Mouse (Mus musculus): ENCODE measurements around the gene Nmnat2. TPM values are rescaled to one million over a fixed set of nuclear protein-coding genes. Genes with fewer than 3 reads are reported as not detected.

The Nmnat2 gene
- total RNA-seq, 2 experiments from 2014 or later: 2.3 to 3.8 TPM

DNA sequence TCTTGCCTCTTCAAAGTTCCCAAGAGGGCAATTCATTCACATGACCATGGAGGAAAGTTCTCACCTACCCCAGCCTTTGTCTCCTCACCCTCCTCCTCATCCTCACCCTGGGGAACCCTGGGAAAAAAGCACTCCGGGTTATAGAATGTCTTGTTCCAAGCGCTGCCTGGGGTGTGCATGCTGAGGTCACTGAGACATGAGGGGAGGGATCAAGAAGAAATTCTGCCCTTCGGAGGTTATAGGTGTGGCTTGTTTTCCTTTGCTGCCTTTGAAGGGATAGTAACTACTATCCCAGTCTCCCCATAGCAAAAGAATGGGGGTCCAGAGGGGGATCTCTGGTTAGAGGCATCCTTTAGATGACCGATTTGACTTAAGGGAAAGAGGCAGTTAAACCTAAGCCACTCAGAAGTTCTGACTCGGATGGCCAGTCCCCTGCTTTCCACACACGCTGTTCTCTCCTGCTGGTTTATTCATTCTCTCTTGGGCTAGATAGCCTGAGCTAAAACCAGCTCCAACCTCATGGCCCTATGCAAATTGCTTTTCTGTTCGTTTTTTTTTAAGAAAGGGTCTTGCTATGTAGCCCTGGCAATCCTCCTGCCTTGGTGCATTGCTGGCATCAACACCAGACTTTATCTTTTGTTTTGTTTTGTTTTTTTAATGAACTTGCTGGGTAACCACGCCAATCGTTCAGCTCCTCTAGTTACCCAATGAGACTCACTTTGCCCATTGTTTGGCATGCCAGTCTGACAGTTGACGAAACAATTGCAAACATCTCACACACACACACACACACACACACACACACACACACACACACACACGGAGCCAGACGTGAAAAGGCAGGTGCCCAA, 139.7 kb downstream of the Nmnat2 start:
- DNase-seq: no peak

DNA sequence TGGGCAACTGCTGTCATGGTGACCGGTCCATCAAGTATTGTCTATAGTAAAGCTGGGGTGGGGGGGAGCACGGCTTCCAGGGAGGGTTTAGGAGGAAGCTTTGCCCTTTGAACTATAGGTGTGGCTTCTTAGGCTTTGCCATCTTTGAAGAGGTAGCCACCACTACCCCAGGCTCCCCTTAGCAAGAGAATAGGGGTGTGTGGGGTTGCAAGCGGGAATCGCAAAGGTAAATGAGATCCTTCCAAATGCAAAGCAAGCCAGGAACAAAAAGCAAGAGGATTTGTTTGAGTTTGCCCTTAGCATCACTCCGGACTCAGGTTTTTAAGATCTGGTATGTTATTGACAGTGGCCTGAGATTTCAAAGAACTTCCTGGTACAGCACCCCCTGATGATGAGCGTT, 140.5 kb downstream of the Nmnat2 start:
- DNase-seq: no peak

DNA sequence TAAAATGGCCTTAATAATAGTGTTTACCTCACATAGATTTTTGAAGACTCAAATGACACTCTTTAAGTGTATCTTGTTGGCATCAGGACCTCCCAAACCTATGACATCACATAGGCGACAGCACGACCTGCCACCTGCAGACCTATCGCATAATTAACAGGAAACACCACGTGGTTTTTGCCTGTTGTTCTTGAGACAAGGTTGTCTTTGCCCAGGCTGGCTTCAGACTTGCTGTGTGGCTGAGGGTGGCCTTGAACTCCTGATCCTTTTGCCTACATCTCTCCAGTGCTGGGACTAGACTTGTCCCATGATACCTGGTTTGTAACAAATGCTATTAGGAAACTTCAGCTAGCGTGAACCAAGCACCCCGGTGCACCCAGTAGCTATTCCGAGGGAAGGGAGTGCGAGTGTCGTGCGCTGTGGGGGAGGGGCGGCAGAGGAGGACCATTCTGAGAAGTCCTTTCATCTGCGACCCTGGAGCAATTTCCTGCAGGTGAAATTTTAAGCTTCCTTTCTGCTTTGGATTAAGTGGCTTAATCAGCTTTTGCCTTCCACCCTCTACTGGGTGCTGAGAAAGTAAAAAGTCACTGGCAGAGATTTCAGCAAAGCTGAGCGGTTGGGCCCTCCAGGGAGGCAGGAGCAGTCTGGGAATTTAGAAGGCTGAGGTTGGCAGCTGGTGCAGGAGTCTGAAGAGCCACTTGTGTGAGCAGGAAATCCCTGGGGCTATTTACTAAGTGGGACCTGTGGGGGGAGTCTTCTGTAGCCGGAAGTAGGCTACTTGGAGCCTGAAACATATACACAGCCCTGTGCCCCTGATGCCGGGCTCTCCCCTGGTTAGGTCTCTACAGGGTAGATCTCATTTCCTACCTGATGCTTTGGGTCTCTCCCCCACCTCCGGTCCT, 141.3 kb downstream of the Nmnat2 start:
- no peak for DNase-seq

DNA sequence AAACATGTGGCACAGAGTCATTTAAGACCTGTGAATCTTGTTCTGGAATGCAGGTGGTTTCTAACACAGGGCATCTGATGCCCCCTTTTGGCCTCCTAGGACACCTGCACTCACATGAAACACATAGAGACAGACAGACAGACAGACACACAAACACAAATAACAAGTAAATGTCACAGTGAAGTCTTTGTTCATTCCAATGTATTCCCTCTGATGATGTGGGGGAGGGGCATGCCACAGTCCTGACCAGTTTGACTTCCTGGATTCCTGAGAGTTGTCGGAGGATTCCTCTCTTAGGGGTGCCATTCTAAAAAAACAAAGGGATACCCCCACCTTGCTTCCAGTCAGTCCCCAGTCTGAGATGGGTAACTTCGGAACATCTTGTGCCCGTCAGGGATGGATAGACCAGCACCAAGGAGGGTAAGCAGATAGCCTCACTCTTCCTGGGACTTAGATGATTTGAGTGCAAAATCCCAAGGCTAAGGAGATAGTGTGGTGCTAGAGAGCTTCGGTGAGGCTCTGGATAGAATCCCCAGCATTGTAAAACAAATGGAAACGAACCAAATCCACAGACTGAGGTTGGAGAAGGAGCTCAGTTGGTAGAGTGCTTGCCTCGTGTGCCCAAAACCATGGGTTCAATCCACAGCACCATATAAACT, 142.4 kb downstream of the Nmnat2 start:
- no peak for DNase-seq

DNA sequence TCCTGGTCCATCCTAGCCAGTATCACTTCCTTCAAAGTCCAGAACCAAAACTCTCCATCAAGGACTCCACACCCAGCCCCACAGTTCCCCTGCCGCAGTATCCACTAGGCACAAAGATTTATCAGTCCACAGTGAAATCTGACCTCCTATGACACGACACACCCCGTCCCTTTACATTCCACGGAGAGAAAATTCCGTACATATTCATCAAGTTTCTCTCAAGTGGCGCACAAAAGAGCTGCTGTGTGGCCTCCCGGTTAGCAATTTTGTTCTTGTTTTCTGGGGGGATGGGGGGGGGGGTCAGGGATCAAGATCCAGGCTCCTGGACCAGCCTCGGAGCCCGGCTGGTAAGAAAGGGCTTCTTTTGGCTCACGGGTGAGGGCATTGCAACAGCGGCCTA, 143.8 kb downstream of the Nmnat2 start:
- no peak for DNase-seq

DNA sequence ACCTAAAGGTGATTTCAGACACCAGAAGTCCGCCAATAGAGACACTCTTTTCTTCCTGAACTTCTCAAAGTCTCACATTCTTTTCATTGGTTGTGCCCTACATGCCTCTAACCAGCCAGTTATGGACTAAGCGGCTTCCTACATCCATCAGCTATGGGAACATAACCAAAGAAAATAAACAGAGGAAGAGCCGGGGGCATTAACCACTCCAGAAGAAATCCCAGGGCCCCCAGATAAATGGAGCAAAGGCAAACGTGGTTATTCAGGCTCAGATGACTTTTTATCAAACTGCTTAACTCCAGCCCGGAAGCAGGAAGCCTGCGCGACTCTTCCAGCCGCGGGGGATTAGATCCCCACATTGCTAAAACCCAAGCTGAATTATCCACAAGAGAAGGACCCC, 146.1 kb downstream of the Nmnat2 start:
- DNase-seq: no peak

DNA sequence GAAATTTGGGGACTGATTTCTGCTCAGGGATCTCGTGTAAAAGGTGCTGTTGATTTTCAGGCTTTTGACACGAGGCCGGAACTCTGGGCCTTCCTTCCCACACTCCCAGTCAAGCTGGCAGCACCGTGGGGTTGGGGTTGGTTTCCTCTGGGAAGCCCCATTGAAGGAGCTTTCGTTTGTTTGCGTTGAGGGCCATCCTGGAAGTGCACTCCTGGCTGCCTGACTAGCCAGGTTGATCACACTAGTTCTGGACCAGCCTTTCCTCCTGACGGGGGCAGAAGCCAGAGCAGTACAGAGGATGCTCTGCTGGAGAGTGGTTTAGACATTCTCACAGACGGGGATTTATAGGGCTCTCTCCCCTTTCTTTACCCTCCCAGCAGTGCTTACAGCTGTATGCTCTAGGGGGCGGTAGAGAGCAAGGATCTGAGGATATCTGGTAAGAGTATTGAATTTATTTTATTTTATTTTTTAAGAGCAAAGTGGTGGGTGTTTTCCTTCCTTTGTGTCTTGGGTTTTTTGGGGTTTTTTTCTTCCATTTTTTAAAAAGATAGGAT, 146.6 kb downstream of the Nmnat2 start:
- DNase-seq: peak; percentile 54

DNA sequence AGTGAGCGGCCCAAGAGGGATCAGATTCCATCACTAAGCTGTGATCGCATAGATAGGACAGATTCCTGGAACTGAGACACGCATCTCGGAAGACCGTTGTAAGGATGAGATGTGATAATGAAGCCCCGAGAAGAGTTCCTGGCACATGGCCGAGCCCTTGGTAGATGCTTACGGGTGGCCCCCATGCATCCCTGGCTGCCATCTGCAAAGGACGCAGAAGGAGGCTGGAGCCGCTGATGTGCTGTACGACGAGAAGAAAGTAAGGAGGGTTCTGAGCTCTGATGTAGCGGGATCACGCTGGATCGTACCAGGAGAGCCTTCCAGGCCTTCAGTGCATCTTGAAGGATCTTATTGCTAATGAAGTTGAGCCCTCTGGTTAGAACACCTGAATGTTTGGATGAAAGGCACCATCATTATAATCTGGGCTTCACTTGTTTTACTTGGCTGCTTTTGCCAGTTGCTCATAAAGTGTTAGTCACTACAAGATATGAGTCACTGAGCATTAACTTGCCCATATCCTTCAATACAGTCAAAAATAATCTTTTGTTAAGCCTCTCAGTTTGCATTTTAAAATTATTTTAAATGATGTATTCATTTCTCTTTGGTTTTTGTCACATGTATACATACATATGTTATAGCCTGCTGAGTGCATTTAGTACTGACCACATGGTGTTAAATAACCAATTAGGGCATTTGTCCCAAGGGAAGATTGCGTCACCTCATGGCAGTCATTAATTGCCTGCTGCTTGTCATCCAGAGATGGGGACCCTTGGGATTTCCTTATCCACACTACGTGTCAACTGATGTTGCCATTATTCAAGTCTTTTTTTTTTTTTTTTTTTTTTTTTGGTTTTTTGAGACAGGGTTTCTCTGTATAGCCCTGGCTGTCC, 147.7 kb downstream of the Nmnat2 start:
- no peak for DNase-seq

DNA sequence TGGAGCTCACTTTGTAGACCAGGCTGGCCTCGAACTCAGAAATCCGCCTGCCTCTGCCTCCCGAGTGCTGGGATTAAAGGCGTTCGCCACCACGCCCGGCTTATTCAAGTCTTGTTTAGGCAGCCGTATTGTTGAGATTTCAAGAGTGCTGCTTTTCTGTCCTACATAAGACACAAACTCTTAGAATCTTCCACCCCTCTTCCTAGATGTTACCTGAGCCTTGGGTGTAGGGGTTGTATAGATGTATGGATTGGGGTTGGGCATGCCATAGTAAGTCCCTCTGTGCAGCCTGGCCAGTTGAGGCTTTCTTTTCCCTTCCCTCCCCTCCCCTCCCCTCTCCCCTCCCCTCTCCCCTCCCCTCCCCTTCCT, 148.4 kb downstream of the Nmnat2 start:
- DNase-seq: no peak

DNA sequence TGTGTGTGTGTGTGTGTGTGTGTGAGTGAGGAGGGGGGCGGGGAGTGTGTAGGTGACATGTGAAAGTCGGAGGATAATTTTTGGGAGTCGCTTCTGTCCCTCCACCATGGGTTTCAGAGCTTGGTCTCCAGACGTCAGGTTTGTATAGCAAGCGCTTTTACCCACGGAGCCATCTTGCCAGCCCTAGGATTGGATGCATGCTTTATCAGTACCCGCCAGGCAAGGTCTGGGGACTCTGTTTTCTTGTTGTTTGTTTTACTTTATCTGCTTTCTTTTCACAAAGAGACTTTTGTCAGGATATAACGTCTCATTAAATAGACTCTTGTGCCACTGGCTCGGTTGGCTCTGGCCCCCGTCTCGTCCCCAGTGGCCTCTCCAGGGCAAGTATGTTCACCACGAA, 150.0 kb downstream of the Nmnat2 start:
- DNase-seq: no peak

DNA sequence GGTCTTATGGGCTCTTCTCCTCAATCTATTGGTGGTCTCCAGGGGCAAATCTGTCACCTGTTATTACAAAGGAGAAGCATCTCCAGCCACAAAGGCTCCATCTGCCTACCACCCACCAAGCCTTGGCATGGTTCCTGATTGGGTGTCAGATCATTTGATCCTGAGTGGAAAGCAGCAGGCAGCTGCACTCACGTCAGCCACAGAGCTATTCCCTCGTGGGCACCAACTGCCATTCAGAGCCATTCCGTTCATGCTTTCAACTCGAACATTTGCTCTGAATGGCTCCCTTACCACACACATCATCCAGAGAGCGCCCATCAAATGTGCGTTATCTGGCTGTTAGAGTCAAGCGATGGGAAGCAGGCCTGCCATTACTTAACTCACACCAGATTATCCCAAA, 153.1 kb downstream of the Nmnat2 start:
- DNase-seq: no peak

DNA sequence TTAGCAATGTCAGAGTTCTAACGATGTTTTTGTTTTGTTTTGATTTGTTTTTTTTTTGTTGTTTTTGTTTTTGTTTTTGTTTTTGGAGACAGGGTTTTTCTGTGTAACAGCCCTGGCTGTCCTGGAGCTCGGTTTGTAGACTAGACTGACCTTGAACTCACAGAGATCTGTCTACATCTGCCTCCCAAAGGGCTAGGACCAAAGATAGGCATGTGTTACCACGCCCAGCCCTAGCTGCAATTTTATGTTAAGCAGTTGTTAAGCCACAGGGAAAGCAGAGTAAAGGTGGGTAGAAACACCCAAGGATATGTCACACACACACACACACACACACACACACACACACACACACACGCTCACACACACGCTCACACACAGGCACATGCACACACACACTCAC, 154.6 kb downstream of the Nmnat2 start:
- no peak for DNase-seq

DNA sequence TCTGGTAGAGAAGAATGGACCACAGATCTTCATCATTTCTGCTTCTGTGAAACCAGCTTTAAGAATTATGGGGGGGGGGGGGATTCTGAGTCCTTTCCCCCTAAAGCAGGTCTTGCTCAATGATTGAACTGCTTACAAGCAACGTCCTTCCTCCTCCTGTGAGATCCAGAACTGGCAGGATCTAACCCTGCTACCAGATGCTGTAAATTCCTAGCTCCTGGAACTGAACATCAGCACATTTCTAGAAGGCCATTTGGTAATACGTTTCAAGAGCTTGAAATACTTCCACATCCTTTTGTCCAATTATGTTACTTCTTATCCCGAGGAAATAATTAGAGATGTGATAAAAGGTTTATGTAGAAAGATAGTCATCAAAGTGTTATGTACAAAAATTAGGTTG, 155.0 kb downstream of the Nmnat2 start:
- no peak for DNase-seq

DNA sequence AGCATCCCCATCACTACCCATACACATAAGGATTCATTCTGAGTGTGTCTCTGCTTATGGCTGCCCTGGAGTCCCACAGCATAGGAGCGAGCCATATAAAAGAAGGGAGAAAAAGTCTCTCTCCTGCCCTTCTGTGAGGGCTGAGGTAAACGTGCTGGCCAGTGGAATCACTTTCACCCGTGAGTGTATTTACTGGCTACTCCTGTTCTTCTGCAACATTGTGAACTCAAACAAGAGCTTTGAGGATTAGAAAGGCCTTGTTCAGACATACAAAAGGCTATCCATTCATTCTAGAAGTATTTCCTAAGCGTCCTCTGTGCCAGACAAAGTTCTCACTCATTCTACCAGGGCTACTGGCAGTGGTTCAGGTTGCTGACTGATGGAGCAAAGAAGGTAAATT, 156.8 kb downstream of the Nmnat2 start:
- no peak for DNase-seq

DNA sequence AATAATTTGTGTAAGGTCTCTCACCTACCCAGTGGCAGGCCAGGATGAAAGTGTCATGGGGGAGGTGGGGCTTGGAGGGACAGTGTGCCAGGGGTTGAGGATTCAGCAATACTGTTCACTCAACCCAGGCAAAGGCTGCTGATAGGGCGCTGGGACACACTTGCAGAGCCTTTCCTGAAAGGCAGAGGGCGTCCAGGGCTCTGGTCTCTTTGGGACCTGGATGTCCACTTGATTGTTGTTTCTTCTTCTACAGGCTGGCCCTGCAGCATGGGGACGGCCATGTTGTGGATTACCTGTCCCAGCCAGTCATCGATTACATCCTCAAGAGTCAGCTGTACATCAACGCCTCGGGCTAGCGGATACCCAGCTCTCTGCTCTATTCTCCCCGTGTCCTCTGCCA, 160.5 kb downstream of the Nmnat2 start:
- DNase-seq: no peak

DNA sequence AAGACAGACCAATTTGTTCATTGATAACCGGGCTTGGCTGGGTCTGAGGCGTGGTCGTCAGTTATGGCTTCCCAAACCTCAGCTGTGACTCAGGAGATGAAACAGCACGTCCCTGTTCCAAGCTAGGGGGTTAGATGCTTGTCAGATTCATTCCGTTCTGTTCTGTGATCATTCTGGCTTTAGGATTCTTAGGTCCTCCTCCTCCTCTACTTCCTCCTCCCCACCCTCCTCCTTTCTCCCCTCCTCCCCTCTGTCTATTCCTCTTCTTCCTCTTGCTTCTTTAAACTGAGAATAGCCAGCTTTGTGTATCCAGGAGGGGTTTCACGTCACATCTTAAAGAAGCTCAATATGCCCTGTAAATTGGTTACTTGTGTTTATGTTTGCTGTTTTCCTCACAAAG, 165.8 kb downstream of the Nmnat2 start:
- no peak for DNase-seq

DNA sequence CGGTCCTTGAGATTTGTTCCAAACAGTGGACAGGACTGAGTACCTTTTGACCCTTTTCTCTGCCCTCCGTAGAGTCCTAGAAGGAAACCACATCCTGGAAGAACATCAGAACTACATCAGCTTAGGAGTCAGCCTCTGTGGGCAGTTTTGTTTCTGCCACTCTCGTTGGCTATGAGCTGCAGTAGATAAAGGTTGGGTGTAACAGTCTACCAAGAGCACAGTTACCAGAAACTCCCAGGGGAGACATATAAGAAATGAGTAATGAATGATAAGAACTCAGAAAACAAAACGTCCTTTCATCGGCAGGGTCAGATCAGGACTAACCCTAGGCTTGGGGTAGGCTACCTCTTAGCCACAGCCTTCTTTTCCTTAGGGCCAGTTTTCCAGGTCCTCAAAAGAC, 166.5 kb downstream of the Nmnat2 start:
- no peak for DNase-seq

DNA sequence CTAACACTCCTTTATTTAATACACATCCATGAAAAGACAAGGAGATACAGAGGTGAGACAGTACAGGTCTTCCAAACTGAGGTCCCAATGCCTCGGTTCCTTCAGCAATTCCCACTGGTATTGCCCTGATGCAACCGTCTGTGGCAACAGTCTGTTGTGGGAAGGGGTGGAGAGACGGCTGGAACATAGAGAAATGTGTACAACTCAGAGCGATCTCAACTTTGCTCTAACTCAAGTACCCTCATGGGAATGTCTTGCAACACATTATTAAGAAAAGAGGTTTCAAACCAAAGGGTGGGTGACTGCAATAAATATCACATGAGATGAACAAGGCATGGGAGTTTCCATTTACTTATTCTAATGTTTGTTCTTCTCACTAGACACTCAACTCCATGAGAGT, 168.0 kb downstream of the Nmnat2 start:
- DNase-seq: no peak

DNA sequence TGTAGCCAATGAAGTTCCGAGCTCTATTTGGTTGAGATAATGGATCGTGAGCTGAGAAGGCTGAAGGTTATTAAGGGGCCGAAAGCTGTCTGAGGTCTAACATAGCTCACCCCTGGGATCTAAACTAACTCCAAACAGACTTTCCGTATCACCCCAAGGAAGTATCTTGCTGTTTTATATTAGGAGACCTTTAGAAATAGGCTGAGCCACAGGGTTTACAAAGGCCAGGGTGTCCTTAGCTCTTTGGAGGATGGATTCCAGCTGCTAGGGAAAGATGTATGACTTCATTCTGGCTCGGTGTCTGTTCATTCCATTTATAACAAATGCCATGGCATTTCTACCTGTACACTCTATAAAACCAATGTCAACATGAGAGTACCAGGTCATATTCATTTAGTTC, 169.7 kb downstream of the Nmnat2 start:
- no peak for DNase-seq

DNA sequence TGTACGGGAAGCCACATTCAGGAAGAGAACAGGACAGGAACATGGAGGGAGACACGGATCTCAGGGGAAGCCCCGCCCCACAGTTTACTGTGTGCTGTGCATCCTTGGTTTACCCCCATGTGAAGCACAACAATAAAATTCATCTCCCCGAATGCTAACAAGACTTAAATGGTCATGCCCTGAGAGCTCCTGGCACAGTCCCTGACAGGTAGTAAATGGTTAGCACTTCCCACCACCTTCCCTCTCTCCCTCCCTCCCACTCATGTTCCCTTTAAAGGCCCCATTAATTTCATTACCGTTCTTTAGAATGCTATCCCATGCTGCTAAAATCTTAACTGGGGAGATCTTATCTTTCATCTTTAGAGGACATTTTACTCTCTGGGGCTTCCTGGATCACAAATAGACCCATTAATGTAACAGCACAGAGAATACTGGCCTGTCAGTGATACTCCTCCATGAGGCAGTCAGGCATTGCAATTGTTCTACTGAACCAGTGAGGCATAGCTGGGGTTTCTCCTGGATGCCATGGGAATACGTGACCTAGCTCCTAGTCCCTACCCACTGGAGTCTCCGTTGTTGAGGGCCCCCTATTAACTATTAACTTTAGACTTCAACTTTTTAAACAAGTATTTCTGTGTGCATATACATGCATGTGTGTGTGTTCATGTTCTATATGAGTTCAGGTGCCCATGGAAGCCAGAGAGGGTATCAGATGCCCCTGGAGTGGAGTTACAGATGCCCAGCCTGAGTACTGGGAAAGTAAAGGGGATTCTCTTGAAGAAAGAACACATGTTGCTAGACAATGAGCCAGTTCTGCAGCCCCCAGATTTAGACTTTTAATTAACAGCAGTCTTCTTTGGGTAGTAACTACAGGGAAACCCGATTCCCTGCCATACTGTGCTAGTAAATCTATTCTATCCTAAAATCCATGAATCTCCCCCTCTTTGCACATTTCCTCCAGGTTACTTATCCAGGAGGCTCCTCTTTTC, 170.8 kb downstream of the Nmnat2 start:
- no peak for DNase-seq
